Mouse (Mus musculus) left cerebral cortex, postnatal 36 days (tissue): ENCODE measurements at regions not wholly inside any gene's neighbourhood (a gene's known extent, or its start where the extent isn't known, plus 50 kb on each side); places are given as distances from the start of the nearest gene placed in this dataset.

Source experiments
- DNase-seq, 2 experiments: peaks; one replicate each; pipeline ENCODE4 v3.0.0; 2021 to 2022; ENCODE audit warnings: low spot score in 2 of 2, mixed read lengths in 1 of 2
- intact Hi-C: fragments of 180-260 bp; cut with DNase I; formaldehyde crosslinking; loops from one replicate; pipeline ENCODE4 v1.15.1; 2025

- intact Hi-C loops, result no loop called here
- peak; percentile 36 to 38 for DNase-seq
These were observed 51.5 kb upstream of the Stmnd1 start for GRCm38 (mm10) chr13:46222031-46222430.

GRCm38 (mm10) chr13:46218101-46218701 lies 55.3 kb upstream of the Stmnd1 start:
- intact Hi-C loops, result loop anchor here (5.0 kb wide), 1 partner anchor 34 kb away; no protein-coding TSS in a partner anchor
- peak; percentile 64 to 71 for DNase-seq

- intact Hi-C loops, result loop anchor here (5.0 kb wide), 1 partner anchor 35 kb away; no protein-coding TSS in a partner anchor
These were observed 56.3 kb upstream of the Stmnd1 start for GRCm38 (mm10) chr13:46216954-46217838.

GRCm38 (mm10) chr13:46203551-46203950 lies 70.0 kb upstream of the Stmnd1 start:
- DNase-seq, result no peak
- intact Hi-C loops, result no loop called here

More at GRCm38 (mm10) chr13:46216954-46217838, 56.3 kb upstream of the Stmnd1 start:
- no peak for DNase-seq

- intact Hi-C loops, result no loop called here
- no peak for DNase-seq
These were observed 70.9 kb upstream of the Stmnd1 start for GRCm38 (mm10) chr13:46202586-46202985.

GRCm38 (mm10) chr13:46201029-46201599 lies 72.4 kb upstream of the Stmnd1 start:
- intact Hi-C loops, result no loop called here
- DNase-seq, result no peak

- peak in 1 of 2 experiments; percentile 24 for DNase-seq
- intact Hi-C loops, result no loop called here
These were observed 80.4 kb upstream of the Stmnd1 start for GRCm38 (mm10) chr13:46193131-46193530.

- intact Hi-C loops, result no loop called here
These were observed 83.8 kb upstream of the Stmnd1 start for GRCm38 (mm10) chr13:46189726-46190125.

GRCm38 (mm10) chr13:46182851-46183250 lies 90.7 kb upstream of the Stmnd1 start:
- DNase-seq, result no peak
- intact Hi-C loops, result loop anchor here (5.0 kb wide), 1 partner anchor 74 kb away; no protein-coding TSS in a partner anchor

More at GRCm38 (mm10) chr13:46189726-46190125, 83.8 kb upstream of the Stmnd1 start:
- DNase-seq, result no peak

- DNase-seq, result peak; percentile 43 to 54
- intact Hi-C loops, result loop anchor here (5.0 kb wide), 1 partner anchor 77 kb away; no protein-coding TSS in a partner anchor
These were observed 92.9 kb upstream of the Stmnd1 start for GRCm38 (mm10) chr13:46180606-46181133.

- intact Hi-C loops, result loop anchor here (5.0 kb wide), 1 partner anchor 77 kb away; no protein-coding TSS in a partner anchor
- DNase-seq, result no peak
These were observed 93.6 kb upstream of the Stmnd1 start for GRCm38 (mm10) chr13:46179916-46180315.

- no peak for DNase-seq
- intact Hi-C loops, result no loop called here
These were observed 100.4 kb upstream of the Stmnd1 start for GRCm38 (mm10) chr13:46173103-46173502.

- intact Hi-C loops, result loop anchor here (2.0 to 5.0 kb wide), 3 partner anchors 95 to 623 kb away; partner anchors contain the start of gene Atxn1
- DNase-seq, result peak; percentile 85 to 87
These were observed 111.5 kb upstream of the Stmnd1 start for GRCm38 (mm10) chr13:46162025-46162374.

- DNase-seq, result no peak
- intact Hi-C loops, result loop anchor here (2.0 to 5.0 kb wide), 3 partner anchors 96 to 623 kb away; partner anchors contain the start of gene Atxn1
These were observed 112.1 kb upstream of the Stmnd1 start for GRCm38 (mm10) chr13:46161261-46162024.

- intact Hi-C loops, result no loop called here
- no peak for DNase-seq
These were observed 114.2 kb upstream of the Stmnd1 start for GRCm38 (mm10) chr13:46159354-46159753.

GRCm38 (mm10) chr13:46153282-46154260 lies 120.0 kb upstream of the Stmnd1 start:
- intact Hi-C loops, result no loop called here
- DNase-seq, result peak in 1 of 2 experiments; percentile 9

- intact Hi-C loops, result no loop called here
- peak; percentile 23 to 27 for DNase-seq
These were observed 133.5 kb upstream of the Stmnd1 start for GRCm38 (mm10) chr13:46140006-46140405.

- DNase-seq, result peak in 1 of 2 experiments; percentile 18
- intact Hi-C loops, result no loop called here
These were observed 134.3 kb upstream of the Stmnd1 start for GRCm38 (mm10) chr13:46139251-46139650.
